Mouse (Mus musculus) testis, adult 2 months (tissue): ENCODE data around the gene Bmp7.

Experiments
- CTCF ChIP-seq: fragments of 200-500 bp; IDR thresholded peaks from 2 replicates; pipeline ENCODE4 v1.5.1; 2012; ENCODE audit warnings: low read depth, mild to moderate bottlenecking, inconsistent platforms, low read length, moderate library complexity; ENCODE audit not compliant: control insufficient read depth, insufficient read depth, insufficient replicate concordance
- POLR2A ChIP-seq: fragments of 200-500 bp; IDR thresholded peaks from 2 replicates; pipeline ENCODE4 v1.6.1; 2012; ENCODE audit warnings: low read depth, mild to moderate bottlenecking, inconsistent platforms, low read length, moderate library complexity; ENCODE audit not compliant: control insufficient read depth

- TF ChIP-seq POLR2A: no peak
- no peak for TF ChIP-seq CTCF
These were observed 42.8 kb upstream of the Bmp7 start for GRCm38 (mm10) chr2:172982776-172983561.
